Mouse (Mus musculus): ENCODE data around the gene Cux1.

Gene Cux1

GRCm38 (mm10) chr5:136442238-136443187, 124.8 kb downstream of the Cux1 start:
- in situ Hi-C loops (cut with MboI, MseI) = no loop called here

GRCm38 (mm10) chr5:136429647-136430046, 137.6 kb downstream of the Cux1 start:
- in situ Hi-C loops (cut with MboI, MseI) = no loop called here

GRCm38 (mm10) chr5:136428498-136429060, 138.7 kb downstream of the Cux1 start:
- in situ Hi-C loops (cut with MboI, MseI) = no loop called here

GRCm38 (mm10) chr5:136427772-136428497, 139.4 kb downstream of the Cux1 start:
- in situ Hi-C loops (cut with MboI, MseI) = no loop called here

- in situ Hi-C loops (cut with MboI, MseI) = no loop called here
Observed at GRCm38 (mm10) chr5:136427121-136427771, 140.0 kb downstream of the Cux1 start.

- in situ Hi-C loops (cut with MboI, MseI) = no loop called here
Observed at GRCm38 (mm10) chr5:136422948-136423347, 144.3 kb downstream of the Cux1 start.

- in situ Hi-C loops (cut with MboI, MseI) = no loop called here
Observed at GRCm38 (mm10) chr5:136421885-136422284, 145.4 kb downstream of the Cux1 start.

GRCm38 (mm10) chr5:136421316-136421715, 146.0 kb downstream of the Cux1 start:
- in situ Hi-C loops (cut with MboI, MseI) = no loop called here

- in situ Hi-C loops (cut with MboI, MseI) = no loop called here
Observed at GRCm38 (mm10) chr5:136420342-136420741, 146.9 kb downstream of the Cux1 start.

GRCm38 (mm10) chr5:136417891-136418290, 149.4 kb downstream of the Cux1 start:
- in situ Hi-C loops (cut with MboI, MseI) = no loop called here

GRCm38 (mm10) chr5:136414479-136414878, 152.8 kb downstream of the Cux1 start:
- in situ Hi-C loops (cut with MboI, MseI) = no loop called here

- in situ Hi-C loops (cut with MboI, MseI) = no loop called here
Observed at GRCm38 (mm10) chr5:136410681-136411181, 156.6 kb downstream of the Cux1 start.

- in situ Hi-C loops (cut with MboI, MseI) = no loop called here
Observed at GRCm38 (mm10) chr5:136406357-136406756, 160.9 kb downstream of the Cux1 start.

GRCm38 (mm10) chr5:136403565-136403961, 163.7 kb downstream of the Cux1 start:
- in situ Hi-C loops (cut with MboI, MseI) = no loop called here

- in situ Hi-C loops (cut with MboI, MseI) = no loop called here
Observed at GRCm38 (mm10) chr5:136402622-136403564, 164.4 kb downstream of the Cux1 start.

GRCm38 (mm10) chr5:136398706-136399105, 168.6 kb downstream of the Cux1 start:
- in situ Hi-C loops (cut with MboI, MseI) = no loop called here

GRCm38 (mm10) chr5:136396699-136397098, 170.6 kb downstream of the Cux1 start:
- in situ Hi-C loops (cut with MboI, MseI) = no loop called here

- in situ Hi-C loops (cut with MboI, MseI) = no loop called here
Observed at GRCm38 (mm10) chr5:136396256-136396655, 171.0 kb downstream of the Cux1 start.

GRCm38 (mm10) chr5:136395600-136396195, 171.6 kb downstream of the Cux1 start:
- in situ Hi-C loops (cut with MboI, MseI) = no loop called here

Data from T-helper 2 cell (primary cell).